Mouse (Mus musculus): ENCODE results near the gene Dmrta2. TPM values are rescaled to one million over a fixed set of nuclear protein-coding genes. Genes with fewer than 3 reads are reported as not detected.

The Dmrta2 gene
- polyA plus RNA-seq, 1 experiment from 2014 or later = 0.05 TPM

DNA sequence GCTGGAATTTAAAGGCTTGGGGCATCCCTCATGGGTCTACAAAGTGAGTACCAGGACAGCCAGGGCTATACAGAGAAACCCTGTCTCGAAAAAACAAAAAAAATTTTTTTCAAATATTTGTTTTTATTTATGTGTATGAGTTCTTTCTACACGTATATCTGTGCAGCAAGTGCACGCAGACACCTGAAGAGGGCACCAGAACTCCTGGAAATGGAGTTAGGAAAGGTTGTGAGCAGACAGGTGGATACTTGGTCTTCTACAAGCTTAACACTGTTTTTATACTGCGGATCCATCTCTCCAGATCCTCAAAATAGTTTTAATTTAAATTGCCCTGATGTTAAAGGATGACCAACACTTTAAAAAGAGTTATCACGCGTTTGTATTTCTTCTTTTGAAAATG, 11.4 kb downstream of the Dmrta2 start:
- Histone ChIP-seq H3K36me3 (no peaks in the 10 kb centered on the region), H3K27me3 (replicated peaks) (peaks cover 69% of the 10 kb centered on the region), H3K9ac (no peak overlapping the region), H3K4me2 (replicated peaks) (no peak overlapping the region), H3K9me3 (no peaks in the 10 kb centered on the region), H3K27ac (no peak overlapping the region), H3K4me3 (replicated peaks) (no peak overlapping the region), H3K4me1 (replicated peaks) (no peaks in the 10 kb centered on the region)
- 35% methylated on average over 6 of the region's 6 CpGs for WGBS
- ATAC-seq = no peak

DNA sequence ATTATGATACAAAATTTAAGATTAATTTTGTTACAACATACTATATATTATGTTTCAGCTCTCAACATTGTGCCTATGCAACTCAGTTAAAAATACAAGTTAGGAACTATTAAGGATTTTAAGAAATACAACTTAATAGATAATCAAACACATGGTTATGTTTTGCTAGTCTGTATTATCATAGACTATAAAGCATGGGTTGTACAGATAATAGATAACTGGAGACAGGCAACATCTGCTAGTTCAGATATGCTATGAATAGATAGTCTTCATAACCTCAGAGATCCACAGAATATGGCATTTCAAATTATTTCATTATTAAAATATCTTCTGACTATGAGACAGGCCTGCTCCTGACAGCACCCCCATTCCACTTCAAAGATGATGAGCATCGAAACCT, 28.2 kb downstream of the Dmrta2 start:
- no peak for ATAC-seq
- 91% methylated on average over 1 of the region's 1 CpGs for whole genome bisulfite sequencing
- Histone ChIP-seq H3K9ac (no peak overlapping the region), H3K27me3 (replicated peaks) (no peaks in the 10 kb centered on the region), H3K4me3 (replicated peaks) (no peak overlapping the region), H3K27ac (no peak overlapping the region), H3K9me3 (no peaks in the 10 kb centered on the region; the same call in 1 of the 2 replicates), H3K4me2 (replicated peaks) (no peak overlapping the region), H3K4me1 (replicated peaks) (no peaks in the 10 kb centered on the region), H3K36me3 (no peaks in the 10 kb centered on the region)

DNA sequence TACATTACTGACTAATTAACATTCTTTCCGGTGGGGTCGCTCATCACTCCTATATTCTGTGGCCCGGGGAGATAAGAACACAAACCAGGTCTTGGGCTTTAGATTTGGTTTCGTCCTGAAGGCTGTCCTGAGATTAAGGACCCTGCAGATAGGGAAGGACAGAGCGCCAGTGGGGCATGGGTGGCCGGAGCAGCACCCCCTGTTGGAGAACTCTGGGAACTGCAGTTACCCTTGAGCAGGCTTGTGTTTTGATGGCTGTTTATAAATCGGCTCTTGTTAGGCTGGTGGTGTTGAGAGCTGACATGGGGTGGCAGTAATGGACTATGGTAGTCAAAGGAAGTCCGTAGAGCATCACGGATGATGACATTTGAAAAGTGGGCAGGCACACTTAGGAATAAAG, 41.3 kb downstream of the Dmrta2 start:
- Histone ChIP-seq H3K9ac (no peak overlapping the region), H3K4me2 (replicated peaks) (no peak overlapping the region), H3K4me3 (replicated peaks) (no peak overlapping the region), H3K4me1 (replicated peaks) (no peaks in the 10 kb centered on the region), H3K36me3 (no peaks in the 10 kb centered on the region), H3K27ac (no peak overlapping the region), H3K27me3 (replicated peaks) (no peaks in the 10 kb centered on the region), H3K9me3 (no peaks in the 10 kb centered on the region)
- WGBS = 54% methylated on average over 9 of the region's 9 CpGs
- ATAC-seq = no peak

DNA sequence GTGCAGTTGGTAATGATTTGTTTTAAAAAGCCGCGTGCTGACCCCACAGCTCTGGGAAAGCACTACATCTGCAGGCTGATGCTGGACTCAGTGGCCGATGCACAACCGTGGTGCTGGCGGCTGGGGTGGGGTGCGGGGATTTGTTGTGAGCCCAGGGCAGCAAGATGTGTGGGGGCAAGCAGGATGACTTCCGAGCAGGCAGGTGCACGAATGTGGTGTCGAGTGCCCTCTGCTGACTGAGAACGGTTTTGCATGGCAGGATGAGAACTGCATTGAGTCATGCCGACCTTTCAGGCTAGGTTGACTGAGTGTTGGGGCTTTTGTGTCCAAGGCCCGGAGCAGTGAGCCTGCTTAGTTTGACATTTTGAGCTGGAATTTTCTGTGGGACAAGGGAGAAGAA, 42.4 kb downstream of the Dmrta2 start:
- no peaks in the 10 kb centered on the region for H3K27me3 ChIP-seq (replicated peaks)
- no peaks in the 10 kb centered on the region for H3K36me3 ChIP-seq
- peak overlapping the region; percentile 14; the same call in 1 of the 2 replicates for H3K4me2 ChIP-seq (replicated peaks)
- no peak overlapping the region for H3K4me3 ChIP-seq (replicated peaks)
- 0 out of 2 replicates have a peak, but pooled peaks have one; percentile 45 for ATAC-seq
- 14% methylated on average over 12 of the region's 12 CpGs for WGBS
- no peaks in the 10 kb centered on the region for H3K4me1 ChIP-seq (replicated peaks)
- no peak overlapping the region for H3K9ac ChIP-seq
- no peak overlapping the region for H3K27ac ChIP-seq
- no peaks in the 10 kb centered on the region for H3K9me3 ChIP-seq

DNA sequence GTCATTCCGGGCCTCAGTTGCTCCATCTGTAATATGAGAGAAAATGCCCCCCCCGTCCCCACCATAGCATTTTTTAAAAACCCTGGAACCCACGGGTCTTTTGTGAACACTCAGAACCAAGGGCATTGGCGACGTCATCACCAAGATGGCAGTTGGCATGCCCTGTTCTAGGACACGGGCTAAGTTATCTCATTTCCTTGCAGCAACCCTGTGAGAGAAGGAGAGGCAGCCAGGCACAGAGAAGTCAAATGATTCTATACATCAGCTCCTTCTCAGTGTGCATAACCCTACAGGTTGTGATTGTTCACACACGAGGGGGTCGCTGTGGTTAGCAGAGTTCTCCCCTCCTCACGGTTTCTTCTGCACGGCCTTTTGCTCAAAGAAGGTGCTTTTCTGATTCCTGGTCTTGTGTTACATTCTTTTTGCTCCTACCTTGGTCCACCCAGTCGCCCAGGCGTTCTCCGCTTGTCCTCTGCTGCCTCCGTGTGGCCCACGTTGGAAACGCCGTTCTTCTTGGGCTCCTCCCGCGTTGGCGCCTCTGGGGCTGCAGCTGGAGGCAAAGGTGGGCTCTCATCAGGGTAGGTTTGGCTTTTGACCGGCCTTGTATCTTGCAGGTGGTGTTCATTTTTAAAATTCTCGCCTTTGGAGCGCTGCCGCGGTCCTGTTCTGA, 44.2 kb downstream of the Dmrta2 start:
- peak; percentile 81 for ATAC-seq
- Histone ChIP-seq H3K27me3 (replicated peaks) (no peaks in the 10 kb centered on the region), H3K27ac (no peak overlapping the region), H3K9me3 (no peaks in the 10 kb centered on the region), H3K4me2 (replicated peaks) (peak overlapping the region; percentile 36; the same call in 1 of the 2 replicates), H3K36me3 (no peaks in the 10 kb centered on the region), H3K9ac (no peak overlapping the region), H3K4me3 (replicated peaks) (no peak overlapping the region), H3K4me1 (replicated peaks) (no peaks in the 10 kb centered on the region)
- 16% methylated on average over 25 of the region's 25 CpGs for WGBS

DNA sequence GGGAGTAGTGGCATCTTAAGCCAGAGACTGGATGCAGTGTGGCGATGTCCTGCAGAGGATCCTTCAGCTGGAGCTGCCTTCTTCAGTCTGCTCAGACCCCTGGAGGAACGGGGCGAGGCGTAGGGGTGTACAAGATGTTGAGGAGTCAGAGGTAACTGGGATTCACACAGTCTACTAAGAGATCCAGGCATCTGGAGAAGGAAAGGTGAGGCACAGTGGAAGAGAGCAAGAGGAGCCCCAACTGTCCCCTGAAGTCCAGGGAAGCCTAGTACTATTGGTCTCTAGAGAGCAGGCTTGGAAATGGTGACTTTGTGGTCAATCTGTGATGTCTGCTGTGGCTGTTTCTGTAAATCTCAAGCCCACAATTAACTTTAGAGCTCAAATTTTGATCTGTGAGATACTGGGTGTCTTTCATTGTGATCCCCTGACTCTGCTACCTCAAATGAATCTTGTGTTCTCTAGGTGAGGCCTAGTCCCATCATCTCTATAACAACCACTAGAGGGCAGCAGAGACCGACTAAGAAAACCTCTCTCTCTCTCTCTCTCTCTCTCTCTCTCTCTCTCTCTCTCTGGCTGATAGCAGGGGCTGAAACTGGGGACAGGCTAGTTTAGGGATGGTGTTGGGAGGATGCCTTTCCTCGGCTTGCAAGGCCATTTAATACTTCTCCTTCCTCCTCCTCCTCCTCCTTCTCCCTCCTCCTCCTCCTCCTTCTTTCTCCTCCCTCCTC, 50.8 kb downstream of the Dmrta2 start:
- no peaks in the 10 kb centered on the region for H3K36me3 ChIP-seq
- no peaks in the 10 kb centered on the region for H3K4me1 ChIP-seq (replicated peaks)
- 61% methylated on average over 6 of the region's 6 CpGs for WGBS
- H3K27me3 ChIP-seq (replicated peaks) = 0 out of 2 replicates have a peak, but pooled peaks cover 6% of the 10 kb centered on the region
- no peaks in the 10 kb centered on the region for H3K9me3 ChIP-seq
- no peak overlapping the region for H3K4me2 ChIP-seq (replicated peaks)
- ATAC-seq = peak; percentile 67; the same call in 1 of the 2 replicates
- no peak overlapping the region for H3K9ac ChIP-seq
- H3K4me3 ChIP-seq (replicated peaks) = no peak overlapping the region
- no peak overlapping the region for H3K27ac ChIP-seq

DNA sequence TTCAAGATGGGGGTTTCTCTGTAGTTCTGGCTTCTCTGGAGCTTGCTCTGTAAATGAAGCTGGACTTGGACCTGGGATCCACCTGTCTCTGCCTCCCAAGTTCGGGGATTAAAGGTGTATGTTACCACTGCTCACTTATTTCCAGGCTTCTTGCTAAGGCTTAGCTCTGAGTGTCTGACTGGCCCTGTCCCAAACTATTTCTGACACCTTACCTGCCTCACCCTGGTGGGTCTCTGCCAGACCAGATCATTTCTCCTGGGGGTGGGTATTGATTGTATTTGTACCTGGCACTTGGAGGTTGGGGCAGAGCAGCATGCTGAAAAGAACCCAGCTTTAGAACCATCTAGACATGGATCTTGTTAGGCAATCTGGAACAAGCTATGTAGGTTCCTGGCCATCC, 51.6 kb downstream of the Dmrta2 start:
- ATAC-seq = no peak
- H3K36me3 ChIP-seq = no peaks in the 10 kb centered on the region
- H3K4me1 ChIP-seq (replicated peaks) = no peaks in the 10 kb centered on the region
- H3K9ac ChIP-seq = no peak overlapping the region
- H3K27me3 ChIP-seq (replicated peaks) = 0 out of 2 replicates have a peak, but pooled peaks cover 6% of the 10 kb centered on the region
- 76% methylated on average over 1 of the region's 1 CpGs for whole genome bisulfite sequencing
- H3K4me2 ChIP-seq (replicated peaks) = no peak overlapping the region
- no peak overlapping the region for H3K27ac ChIP-seq
- H3K9me3 ChIP-seq = no peaks in the 10 kb centered on the region
- no peak overlapping the region for H3K4me3 ChIP-seq (replicated peaks)

Measured in intestine, embryonic 15.5 days (tissue).